Mouse (Mus musculus) heart, adult 11 months (tissue): Measurements from ENCODE around the gene Gm10518.

Experiments
- DNase-seq: peaks from one replicate; pipeline ENCODE4 v3.0.0; 2022

The Gm10518 gene

DNA sequence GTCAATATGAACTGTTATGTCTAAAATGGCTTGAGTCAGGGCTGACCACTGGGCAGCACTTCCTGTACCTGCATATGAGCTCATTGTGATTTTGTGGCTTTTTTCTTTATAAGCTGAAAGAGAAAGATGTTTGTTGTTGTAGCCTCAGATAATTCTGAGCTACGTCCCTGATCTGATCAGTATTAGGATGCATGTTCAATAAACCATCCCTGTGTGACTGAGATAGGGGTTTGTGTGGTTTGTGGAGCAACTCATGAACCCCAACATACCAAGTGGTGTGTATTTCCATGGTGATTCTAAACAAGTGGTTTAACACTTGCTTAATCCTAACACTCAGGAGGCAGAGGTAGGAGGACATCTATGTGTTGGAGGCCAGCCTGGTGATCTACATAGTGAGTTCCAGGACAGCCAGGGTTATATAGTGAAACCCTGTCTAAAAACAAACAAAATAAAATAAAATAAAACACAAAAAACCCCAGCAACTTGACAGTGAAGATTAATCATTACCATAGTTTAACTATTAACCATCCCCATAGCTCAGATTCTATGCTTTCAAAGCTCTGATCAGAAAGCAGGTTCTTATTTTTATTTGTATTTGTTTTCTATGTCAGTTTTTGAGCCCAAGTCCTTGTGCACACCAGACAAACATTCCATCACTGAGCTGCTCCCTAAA lies 32.7 kb downstream of the Gm10518 start:
- DNase-seq, result no peak

DNA sequence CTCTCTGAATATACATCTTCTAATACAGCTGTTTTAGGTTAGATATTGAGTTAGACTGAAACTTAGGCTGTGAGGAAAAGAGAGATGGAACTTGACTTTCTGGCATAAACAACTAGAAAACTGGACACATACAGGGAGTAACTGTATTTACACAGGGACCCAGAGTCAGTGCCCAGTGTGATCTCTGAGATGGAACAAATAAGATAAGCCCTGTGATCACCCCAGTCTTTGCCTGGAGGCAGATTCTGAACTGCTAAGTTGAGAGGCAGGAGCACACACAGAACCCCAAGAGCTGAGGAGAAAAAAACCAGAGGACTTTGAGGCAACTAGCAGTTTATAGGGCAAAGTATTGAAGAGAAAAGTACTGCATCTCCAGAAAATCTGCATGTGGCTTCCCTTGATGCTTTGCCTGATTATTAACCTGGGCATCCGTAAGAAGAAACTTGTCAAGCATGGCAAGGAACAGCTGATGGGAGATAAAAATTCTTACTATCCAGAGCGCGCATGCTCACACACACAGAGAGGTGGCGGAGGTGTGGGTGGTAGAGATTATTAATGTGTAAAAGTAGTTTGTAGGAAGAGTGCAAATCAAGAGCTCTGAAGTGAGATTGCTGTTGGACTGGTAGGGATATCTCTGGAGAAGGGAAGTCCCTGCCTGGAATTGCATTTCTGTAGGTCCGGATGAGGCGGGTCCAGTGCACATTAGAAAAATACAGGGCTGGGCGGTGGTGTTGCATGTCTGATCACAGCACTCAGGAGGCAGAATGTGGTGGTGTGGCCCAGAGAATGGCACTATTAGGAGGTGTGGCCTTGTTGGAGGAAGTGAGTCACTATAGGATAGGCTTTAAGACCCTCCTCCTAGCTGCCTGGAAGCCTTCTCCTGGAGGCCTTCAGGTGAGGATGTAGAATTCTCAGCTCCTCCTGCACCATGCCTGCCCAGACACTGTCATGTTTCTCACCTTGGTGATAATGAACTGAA lies 33.5 kb downstream of the Gm10518 start:
- DNase-seq, result peak; percentile 67

- peak; percentile 97 for DNase-seq
Observed at GRCm38 (mm10) chr1:179842568-179842967, 39.4 kb downstream of the Gm10518 start.

GRCm38 (mm10) chr1:179843981-179844380 lies 40.8 kb downstream of the Gm10518 start:
- DNase-seq, result peak; percentile 85

DNA sequence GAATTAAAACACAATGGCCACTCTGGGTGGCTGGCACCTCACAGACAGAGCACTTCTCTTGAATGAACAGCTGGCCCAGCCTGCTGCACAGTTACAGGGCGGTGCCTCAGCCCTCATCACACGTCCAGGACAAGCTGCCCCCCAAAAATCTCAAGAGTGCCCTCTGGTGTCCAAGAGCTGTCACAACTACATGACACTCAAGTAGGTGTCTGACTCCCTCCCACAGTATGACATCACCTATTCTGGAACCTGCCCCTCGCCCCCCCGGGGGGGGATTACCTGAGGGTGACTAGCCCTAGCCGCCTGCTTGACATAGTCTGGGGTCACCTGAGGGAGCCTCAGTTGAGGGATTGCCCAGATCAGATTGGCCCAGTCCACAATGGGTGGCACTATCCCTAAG lies 41.7 kb downstream of the Gm10518 start:
- DNase-seq, result peak; percentile 97

DNA sequence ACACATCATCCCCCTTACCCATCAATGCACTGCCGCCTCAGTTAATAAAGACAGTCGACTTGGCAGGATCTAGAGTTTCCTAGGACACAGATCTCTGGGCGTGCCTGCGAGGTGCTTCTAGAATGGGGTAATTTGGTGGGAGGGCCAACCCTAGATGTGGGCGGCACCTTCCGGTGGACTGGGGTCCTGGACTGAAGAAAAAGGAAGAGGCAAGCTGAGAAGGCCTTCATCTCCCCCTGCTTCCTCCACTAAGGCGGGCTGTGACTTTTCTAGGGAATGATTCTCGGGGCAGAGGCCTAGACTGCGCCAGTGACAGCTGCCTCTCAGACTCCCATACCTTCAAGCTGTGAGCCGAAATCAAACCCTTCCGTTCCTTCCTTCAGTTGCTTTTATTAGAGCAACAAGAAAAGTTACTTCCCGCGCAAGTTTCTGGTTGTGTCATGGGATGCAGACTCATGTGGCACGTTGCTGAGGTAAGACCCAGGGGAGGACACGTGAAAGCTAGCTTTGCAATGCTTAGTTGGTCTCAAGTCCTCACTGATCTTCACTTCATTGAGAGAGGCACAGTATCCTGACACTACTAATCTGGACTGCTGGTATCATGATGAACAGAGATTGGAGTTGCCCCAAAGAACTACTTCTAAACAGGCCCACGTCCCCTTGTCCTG lies 42.8 kb downstream of the Gm10518 start:
- DNase-seq, result no peak

- no peak for DNase-seq
Observed at GRCm38 (mm10) chr1:179847173-179847572, 44.0 kb downstream of the Gm10518 start.

GRCm38 (mm10) chr1:179847759-179848389 lies 44.7 kb downstream of the Gm10518 start:
- peak; percentile 98 for DNase-seq

GRCm38 (mm10) chr1:179853421-179853820 lies 50.2 kb downstream of the Gm10518 start:
- DNase-seq, result no peak
